Mouse (Mus musculus) spleen, adult 2 months (tissue): ENCODE measurements at regions not wholly inside any gene's neighbourhood (a gene's known extent, or its start where the extent isn't known, plus 50 kb on each side); places are given as distances from the start of the nearest gene placed in this dataset.

Experiments used
- CTCF ChIP-seq: fragments of 200-500 bp; IDR thresholded peaks from 2 replicates; pipeline ENCODE4 v1.5.1; 2011; ENCODE audit warnings: mild to moderate bottlenecking, inconsistent platforms; ENCODE audit not compliant: insufficient read depth, insufficient read length, insufficient replicate concordance; ENCODE audit errors: extremely low read depth
- POLR2A ChIP-seq: fragments of 200-500 bp; IDR thresholded peaks from 2 replicates; pipeline ENCODE4 v1.6.1; 2011; ENCODE audit warnings: low read depth, low read length, inconsistent platforms

DNA sequence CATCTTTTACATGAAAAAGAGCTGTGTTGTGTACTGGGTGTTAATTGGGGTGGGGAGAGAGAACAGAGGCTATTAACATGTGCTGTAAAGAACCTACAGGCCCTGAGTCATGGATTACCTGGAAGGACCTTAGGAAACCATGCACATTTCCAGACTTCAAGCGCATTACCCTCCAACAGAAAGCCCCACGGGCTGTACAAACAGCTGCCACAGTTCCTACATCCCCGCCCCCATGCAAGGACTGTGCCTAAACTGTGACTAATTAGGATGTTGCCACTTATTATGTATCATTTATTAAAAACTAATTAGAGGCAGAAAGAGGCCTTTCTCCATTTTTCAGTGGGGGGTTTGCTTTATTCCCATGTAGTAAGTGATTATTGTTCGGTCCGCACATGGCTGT, 277.5 kb upstream of the Pmfbp1 start:
- TF ChIP-seq CTCF (no peak), POLR2A (no peak)
